Mouse (Mus musculus) heart, adult 8-10 months (tissue): Measurements from ENCODE around the gene Bap1. TPM values are rescaled to one million over a fixed set of nuclear protein-coding genes. Genes with fewer than 3 reads are reported as not detected.

Experiments used
- DNase-seq: peaks from one replicate; pipeline ENCODE4 v3.0.0; 2022; ENCODE audit warnings: low spot score
- total RNA-seq, 4 experiments: library from RNA; stranded (reverse); gene quantifications; 2 replicates each; pipeline ENCODE4 v1.2.4; 2022

Bap1 gene
- total RNA-seq, 4 experiments from 2014 or later: 42.1 to 46.9 (median 43.1) TPM

DNA sequence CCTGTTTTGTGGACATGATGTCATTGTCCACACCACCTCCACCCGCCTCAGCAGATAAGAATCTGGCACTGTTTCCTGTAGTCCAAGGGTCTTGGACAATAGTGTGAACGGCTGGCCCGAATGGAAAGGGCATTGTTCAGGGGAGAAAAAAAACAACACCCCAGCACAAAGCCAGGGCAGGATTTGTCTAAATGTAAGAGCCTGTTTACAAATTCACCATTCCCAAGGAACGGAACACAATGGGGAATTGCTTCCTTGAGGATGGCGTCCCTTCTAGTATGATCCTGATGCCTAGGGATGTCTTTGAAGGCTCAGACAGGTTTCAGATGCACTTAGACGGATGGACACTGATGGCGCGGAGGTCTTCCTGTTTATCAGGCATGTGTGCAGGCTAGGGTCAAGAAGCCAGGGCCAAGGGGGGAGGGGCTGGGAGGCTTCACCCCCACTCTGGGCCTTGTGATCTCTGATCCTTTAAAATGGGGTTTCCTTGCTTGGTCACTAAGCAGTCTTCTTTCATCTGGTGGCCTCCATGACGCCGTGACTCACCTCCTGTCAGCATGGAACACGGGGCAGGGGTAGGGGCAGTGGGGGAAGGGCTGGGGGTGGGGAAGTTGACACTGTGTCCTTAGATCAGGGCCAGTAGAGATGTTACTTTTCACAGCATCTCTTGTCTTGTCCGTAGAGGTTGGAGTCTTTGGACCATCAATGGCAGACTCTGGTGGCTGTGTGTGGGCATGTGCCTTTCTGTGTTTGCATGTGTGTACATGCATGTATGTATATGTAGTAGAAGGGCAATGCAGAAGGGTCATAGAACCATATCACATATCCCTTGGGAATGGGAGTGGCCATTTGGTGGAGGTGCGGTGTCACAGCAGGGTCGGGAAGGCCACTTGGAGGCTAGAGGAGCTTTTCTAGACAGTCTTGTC lies 17.9 kb upstream of the Bap1 start:
- no peak for DNase-seq

DNA sequence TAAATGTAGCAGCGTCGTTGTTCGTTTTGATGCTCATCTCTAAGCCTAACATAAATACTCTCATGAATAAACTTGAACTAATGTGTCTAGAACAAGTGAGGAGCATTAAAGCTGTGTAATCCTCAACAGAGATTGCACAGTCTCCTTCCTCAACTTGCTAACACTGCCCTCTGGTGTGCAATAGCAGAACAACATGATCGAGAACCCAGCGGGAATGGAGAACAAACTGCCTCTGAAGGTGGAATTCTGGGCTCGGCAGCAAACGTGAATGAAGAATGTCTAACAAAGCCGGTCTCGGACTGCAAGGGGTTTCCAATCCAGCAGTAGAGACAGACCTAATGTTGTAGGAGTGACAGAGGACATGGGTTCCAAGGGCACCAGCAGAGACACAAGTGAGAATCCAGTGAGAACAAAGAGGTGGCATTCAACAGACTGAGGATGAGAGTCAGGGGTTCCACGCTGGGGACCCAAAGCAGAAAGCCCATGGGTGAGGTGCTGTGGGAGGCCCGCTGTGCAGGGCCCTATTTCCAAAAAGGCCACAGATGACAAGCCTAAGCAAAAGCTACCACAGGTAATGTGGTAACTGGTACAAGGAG lies 17.2 kb upstream of the Bap1 start:
- peak; percentile 85 for DNase-seq

DNA sequence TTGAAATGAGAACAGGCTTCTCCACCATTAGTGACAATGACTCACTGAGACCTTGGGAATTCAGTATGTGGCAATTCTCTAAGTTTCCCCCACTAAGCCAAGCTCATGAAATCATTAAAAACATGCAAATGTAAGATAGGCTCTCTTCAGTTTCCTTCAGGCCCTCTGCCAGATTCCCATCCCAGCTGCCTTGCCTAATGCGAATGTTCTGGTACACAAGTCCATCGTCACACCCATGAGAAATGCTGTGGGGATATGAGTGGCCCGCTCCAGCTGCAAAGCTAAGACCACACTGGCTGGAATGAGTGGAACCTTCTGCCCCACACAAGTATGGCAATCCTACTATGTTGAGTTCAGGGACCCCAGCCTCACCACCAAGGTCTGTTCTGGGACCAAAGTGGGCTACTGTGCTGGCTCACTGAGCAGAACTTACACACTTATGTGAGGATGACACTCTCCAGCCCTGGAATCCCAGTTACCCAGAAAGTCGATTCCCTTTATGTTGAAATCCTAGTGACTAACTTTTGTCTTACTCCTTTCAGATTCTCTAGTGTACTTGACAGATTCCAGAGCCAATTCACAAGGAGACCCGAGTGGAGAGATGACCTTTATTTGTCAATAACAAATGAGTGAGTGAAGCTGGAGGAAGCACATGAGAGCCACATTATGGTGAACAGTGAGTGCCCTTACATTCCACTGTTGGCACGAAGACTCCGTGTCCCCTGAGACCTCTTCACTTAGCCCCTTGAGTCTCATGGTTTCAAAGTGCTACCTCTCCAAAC lies 14.0 kb upstream of the Bap1 start:
- peak; percentile 65 for DNase-seq

DNA sequence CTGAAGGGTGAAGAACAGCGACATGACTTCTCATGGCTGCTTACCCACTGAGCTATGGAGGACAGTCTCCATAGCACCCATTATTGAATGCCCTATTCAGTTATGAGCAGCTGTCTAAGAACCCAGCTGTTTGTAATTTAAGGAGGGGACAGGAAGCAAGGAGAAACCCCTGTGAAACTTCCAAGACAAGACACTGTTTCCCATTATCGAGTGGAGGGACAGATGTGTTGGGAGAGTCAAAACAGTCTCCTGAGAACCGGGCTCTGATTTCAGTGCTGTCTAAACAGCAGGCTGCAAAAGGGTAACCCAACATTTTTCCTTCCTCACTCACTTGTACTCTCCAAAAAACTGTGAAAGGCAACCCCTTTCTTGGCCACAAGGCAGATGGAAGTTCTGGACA lies 10.7 kb upstream of the Bap1 start:
- DNase-seq: no peak

GRCm38 (mm10) chr14:31244777-31245176 lies 6.5 kb upstream of the Bap1 start:
- no peak for DNase-seq

- DNase-seq: no peak
These were observed 5.3 kb upstream of the Bap1 start for GRCm38 (mm10) chr14:31245946-31246345.

DNA sequence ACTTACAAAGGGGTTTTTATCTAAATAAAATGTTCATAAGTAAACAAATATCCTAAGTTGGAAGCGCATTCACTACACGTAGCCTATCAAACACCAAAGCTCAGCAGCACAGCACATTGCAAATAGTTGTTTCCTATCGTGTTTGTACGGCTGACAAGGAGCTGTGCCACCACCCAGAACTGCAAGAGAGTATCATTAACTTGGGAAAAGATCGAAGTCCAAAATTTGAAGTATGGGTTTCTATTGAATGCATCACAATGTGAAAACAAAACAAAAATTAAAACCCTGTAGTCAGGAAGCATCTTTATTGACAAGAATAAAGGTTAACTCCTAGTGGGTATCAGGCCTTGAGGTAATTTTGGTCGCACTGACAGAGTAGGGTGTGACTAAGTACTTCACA lies 2.9 kb upstream of the Bap1 start:
- no peak for DNase-seq

- DNase-seq: no peak
These were observed 797 bp upstream of the Bap1 start for GRCm38 (mm10) chr14:31250222-31251083.

- DNase-seq: no peak
These were observed 376 bp downstream of the Bap1 start for GRCm38 (mm10) chr14:31251626-31252025.

GRCm38 (mm10) chr14:31252091-31252490 lies 841 bp downstream of the Bap1 start:
- no peak for DNase-seq

- no peak for DNase-seq
These were observed 7.3 kb downstream of the Bap1 start for GRCm38 (mm10) chr14:31258476-31259050.

DNA sequence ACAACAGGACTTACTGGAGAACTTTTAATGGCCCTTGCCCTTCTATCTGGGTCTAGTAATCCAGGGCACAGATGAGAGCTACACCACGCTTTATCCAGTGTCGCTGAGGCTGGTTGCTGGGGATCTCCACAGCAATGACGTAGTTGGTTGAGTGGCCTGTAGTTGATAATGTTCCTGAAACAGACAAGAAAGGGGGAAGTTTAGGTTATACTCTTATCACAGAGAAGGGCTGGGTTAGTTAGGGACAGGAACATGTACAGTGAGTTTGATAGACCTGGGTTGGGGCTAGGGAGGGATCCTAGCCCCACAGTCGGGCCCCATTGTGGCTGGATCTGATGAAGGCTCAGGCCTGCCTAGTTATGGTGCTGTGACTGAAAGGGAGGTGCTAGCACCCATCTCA lies 9.1 kb downstream of the Bap1 start:
- DNase-seq: no peak

DNA sequence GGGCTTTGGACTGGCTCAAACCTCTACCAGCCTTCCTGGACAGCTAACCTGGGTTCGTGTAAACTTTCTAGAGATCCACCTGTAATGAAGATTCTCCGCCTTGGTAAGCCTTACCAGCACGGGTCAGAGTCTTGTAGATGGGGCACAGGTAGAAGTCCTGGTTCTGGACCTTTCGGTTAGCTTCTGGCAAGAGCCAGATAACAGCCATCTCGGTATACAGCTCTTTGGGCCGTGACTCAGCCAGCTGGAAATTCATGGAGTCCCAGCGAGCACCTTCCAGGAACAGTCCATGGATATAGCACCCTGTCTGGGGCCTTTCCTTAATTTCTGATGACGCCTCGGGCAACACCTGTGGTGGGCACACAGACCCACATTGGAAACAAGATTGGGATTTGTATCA lies 9.7 kb downstream of the Bap1 start:
- no peak for DNase-seq

DNA sequence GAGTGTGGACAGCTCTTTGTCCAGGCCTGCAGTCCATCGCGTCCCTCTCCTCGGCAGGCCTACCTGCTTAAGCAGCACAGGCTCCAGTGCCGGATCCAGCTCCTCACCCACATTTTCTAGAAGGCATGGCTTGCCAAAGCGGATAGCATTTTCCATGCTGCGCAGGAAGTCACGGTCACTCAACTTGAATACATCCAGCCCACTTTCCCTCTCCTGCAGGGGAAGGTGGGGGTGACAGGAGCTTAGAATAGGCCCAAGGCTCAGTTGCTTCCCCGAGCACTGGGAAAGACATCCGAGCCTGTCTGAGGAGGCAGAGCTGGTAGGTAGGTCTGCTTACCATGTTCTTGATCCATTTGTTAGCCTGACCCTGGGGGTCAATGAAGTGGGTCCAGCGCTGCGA lies 16.4 kb downstream of the Bap1 start:
- DNase-seq: no peak

GRCm38 (mm10) chr14:31268301-31269001 lies 17.2 kb downstream of the Bap1 start:
- DNase-seq: no peak

- no peak for DNase-seq
These were observed 18.3 kb downstream of the Bap1 start for GRCm38 (mm10) chr14:31269456-31270100.

DNA sequence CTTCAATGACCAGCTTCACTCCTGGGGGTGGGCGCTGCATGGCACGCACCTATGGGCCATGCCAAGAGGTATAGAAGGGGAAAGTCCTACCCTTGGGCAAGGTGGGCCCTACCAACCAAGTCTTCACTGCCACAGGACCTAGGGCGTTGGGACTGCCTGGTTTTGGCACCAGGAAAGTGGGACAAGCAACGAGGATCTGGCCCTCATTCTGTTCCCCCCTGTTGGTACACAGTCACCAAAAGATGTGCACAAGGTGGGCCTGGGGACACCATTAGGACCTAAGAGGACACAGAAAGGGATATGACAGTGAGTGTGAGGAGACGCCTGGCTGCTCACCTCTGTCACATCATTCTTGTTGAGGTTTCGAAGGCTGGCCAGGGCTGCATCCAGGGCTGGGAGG lies 19.9 kb downstream of the Bap1 start:
- DNase-seq: no peak

- peak; percentile 71 for DNase-seq
These were observed 20.9 kb downstream of the Bap1 start for GRCm38 (mm10) chr14:31272164-31272563.

DNA sequence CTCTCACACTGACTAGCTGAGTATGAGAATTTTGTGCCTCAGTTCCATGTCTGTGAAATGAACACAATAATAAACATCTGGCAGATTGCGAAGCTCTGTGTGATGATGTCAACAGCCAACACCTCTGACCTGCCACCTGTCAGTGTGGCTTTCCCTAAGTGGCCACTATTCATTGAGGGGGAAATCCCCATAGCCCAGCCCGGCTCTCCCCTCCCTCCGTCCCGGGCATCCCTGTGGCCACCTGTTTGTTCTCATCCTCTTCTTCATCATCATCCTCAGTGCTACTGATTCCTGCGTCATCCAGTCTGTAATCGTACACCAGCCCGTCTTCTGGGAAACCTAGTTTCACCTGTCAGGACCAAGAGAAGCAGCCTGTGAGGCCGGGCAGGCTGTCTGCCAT lies 34.5 kb downstream of the Bap1 start:
- no peak for DNase-seq
